Mouse (Mus musculus) cerebellum, postnatal 25 days (tissue): ENCODE measurements around the gene Gpr35.
A peak's percentile ranks its signal among the peaks of the same experiment; 100 is the strongest.

Source experiments
- DNase-seq, 2 experiments: peaks; one replicate each; pipeline ENCODE4 v3.0.0; 2021; ENCODE audit warnings: mixed read lengths in 2 of 2

Gene Gpr35

DNA sequence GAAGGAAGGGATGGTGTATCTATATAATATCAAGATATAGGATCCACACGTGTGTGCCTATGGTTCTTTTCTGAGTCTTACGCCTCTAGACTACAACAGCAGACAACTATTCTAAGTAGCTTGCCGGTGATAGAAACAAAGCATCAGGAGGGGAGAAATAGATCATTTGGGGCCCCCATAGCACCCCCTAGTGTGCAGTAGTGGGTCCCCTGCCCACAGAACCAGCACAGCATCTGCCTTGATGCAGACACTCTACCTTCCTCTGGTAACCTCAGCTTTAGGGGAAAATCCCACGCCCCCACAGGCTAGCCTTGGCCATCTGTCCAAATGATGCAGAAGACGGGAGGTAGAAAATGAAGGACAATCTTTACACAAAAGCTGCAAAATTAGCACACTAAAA is 34.3 kb downstream of the Gpr35 start:
- DNase-seq, result no peak

DNA sequence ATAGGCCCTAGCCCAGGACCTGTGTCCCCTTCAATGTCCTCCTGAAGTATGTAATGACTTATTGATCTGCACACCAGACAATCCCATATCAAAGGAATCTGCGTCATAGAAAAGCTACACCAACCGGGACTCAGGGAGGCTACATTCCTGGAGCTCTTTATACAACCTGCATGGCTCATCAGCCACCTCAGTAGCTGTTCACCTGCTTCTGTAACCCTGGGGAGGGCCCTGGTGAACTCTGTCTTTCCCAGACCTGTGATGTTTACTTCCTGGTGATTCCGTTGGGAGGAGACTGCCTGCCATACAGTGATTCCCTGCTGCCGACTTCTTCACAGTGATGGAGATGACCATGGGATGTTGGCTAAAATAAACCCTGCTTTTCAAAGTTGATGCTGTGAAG is 38.2 kb downstream of the Gpr35 start:
- peak in 1 of 2 experiments; percentile 0 for DNase-seq

DNA sequence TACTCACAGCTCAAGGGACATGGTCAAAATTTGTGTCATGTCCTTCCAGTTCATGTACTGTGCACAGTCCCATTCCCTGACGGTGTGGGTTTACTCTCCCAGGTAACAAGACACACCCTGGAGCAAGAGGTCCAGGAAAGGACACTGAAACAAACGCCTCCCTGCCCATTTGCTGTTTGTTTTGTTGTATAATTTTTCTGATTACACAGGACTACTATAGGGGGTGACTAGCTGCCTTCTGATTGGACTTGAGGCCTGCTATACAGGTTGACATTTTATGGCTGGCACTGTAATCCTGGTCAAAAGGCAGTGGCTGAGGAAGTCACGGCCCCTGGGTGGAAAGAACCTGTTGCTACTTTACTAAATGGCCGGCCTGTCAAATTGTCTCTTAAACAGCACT is 39.2 kb downstream of the Gpr35 start:
- DNase-seq, result no peak

DNA sequence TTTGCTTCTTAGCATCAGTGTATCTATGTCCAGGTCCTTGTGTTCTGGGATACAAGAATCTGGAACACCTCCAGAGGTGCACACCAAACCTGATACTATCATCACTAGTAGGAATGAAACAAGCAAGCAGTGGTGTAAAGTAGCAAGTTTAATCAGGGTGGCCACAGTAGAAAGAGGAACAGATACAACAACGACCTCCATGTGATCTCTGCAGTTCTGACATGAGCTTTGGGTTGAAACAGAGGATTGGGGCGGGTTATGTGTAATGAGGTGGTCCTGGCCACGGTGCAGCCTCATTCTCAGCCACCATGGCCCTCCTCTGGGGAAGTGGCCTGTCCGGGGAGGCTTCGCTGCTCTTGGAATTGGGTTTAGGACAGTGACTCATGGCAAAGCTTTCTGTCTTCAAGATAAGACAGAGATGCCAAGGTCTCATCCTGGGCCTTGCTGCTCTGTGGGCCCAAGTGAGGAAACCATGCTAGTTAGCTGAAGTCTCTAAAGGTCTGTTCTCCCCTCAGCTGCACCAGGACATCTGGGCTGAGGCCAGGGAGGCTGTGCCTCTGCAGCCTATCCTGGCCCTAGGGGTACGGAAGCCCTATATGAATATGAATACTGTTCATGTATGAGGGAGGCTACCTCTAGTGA is 41.7 kb downstream of the Gpr35 start:
- DNase-seq, result no peak

DNA sequence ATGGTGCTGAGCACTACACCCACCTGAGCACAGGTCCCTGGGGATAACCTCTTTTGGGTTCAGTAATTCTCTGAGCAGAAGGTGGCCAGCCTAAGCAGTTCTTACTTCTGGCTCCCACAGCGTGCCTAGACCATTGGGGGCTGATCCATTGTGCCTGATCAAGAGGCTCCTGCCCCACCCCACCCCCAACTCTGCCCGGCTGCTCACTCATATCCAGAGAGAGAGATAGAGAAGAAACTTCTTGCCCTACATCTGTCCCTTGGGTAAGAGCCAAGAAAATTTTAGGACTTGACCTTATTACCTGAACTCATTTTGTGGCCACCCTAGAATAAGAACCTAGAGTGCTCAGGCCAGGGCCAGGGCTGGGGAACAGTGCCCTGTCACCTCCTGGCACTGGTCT is 42.2 kb downstream of the Gpr35 start:
- no peak for DNase-seq

DNA sequence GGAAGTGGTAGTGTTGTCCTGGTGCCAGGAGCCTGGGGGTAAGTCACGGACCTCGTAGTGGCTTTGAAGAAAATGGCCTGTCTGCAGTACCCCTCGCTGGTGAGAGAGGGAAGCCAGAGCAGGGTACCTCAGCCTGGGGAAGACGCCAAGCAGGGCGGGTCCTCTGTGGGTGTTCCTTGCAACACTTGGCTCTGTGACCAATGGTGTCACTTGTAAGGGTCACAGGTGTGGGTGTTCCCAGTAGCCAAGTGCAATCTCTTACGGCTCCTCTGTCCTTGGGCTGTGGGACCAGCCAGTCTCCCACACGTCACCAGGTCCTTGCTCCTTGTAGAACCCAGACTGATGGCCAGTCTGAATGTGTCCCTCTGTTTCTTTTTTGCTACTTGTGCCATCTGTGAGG is 55.4 kb downstream of the Gpr35 start, which contains the start of gene Aqp12:
Gene Aqp12 (plus strand): TSS at position 274 of the 400 bp plus-strand sequence.
- DNase-seq, result no peak

DNA sequence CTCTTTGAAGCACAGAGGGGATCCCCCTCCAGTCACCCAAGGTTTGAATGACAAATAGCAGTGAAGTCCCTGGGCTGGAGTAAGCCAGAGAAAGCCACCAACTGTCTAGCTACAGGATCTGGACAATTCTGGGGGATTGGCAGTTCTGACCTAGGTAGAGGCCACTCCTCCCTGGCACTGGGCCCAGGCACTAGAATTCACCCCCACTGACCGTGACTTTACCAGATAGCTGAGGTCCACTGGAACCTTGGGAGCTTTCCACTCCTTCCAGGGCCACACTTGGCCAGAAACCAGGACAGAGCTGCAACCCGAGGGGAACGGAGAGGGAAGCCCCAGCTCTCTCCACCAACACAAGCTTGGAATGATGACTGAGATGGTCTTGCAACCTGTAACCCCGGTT is 58.5 kb downstream of the Gpr35 start:
- no peak for DNase-seq

DNA sequence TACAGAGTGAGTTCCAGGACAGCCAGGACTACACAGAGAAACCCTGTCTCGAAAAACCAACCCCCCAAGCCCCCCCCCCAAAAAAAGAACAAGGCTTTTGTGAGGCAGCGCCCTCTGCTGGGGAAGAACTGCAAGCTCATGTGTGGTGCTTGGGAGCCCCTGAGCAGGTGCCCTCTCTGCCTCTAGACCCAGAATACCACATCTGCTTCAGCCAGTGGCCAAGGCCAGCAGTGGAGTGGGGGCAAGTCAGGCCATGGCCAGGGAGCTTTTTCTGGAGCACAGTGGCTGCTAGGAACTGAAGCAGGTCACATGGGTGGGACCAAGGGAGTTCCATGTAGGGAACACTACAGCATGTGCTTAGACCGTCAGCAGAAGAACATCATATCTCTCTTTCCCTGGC is 60.1 kb downstream of the Gpr35 start:
- DNase-seq, result peak in 1 of 2 experiments; percentile 54

DNA sequence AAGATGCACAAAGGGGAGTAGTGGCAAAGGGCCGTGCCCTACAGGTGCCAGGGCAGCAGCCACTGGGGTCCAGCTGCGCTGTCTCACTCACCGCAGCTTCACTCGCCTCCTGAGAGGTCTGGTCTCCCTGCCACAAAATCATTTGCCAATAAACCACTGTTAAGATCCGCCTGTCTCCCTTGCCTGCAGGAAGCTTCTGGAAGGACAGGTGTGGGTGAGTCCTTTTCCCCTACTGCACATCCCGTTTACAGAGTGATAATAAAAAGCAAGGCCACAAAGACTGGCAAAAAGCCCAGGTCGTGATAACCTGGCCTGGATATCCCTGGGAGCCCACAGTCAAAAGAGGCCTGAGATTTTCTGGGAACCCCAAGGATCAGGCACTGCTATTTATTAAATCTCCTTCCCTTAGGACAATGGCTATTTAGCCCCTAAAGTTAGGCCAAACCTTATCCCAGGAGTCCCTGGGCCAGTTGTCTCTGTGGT is 61.5 kb downstream of the Gpr35 start:
- DNase-seq, result no peak

DNA sequence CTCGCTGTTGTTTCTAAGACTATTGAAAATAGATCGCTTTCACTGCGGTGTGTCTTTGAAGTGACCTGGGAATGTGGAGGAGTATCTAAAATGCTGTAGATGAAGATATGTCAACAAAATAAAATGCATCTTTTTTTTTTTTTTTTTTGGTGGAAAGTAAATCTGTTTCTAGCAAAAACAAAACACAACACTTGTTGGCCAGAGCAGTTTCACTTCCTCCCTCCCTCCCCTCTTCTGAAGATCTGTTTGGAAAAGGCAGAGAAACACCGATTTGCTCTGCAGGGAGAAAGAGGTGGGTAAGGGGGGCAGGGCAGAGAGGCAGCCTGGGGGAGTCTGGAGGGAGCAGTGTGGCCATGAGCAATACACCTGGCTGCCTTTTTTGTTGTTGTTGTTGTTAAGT is 62.7 kb downstream of the Gpr35 start:
- no peak for DNase-seq

DNA sequence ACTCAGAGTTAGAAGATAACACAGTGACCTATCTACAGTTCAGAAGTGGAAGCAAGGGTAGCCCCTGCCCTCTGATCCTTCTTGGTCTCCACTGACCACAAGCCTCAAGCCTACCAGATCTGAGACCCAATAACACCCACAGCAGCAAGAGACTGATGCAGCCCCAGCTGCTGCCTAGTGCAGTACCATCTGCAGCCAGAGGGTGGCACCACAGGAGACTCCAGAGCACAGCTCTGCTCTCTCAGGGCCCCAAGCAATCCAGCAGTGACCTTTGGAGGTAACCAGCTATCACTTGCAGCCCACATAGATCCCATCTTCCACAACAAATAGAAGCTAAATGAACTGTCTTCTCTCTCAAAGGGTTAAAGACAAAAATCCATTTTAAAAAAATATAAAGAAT is 63.8 kb downstream of the Gpr35 start:
- peak; percentile 84 to 88 for DNase-seq

DNA sequence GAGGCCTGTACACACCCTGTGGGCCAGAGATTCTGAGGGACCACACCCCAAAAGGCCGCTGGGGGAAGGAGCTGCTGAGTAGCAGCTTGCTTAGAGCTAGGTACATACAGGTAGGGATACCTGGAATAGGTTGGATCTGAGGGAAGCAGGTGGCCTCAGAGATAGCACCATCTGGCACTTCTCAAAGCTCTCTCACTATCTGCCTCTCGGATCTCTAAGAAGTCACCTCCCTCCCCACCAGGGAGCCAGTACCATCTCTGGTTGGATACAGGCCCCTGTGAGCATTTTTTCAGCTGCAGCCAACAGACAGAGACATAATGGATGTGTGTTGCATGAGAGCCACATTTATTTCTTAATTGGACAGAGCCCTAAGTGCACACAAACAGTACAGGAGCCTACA is 64.5 kb downstream of the Gpr35 start:
- peak; percentile 62 for DNase-seq

DNA sequence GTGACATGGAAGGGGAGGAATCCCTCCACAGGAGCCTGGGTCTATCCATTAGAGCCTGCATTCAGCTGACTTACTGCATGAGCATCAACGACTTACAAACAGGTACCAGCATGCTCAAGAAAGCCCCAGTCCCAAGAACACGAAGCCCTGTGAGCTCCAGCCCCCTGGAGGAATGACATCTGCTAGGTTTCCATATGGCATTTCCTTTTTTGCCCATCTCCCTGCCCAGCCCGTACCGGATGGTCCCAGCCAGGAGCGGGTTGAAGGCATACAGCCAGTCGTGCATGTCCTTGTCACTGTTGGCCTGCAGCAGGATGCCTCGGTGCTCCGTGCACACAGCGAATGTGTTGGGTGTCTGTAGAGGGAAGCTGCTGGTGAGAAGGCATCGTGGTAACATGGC is 68.1 kb downstream of the Gpr35 start:
- DNase-seq, result peak; percentile 76 to 79

DNA sequence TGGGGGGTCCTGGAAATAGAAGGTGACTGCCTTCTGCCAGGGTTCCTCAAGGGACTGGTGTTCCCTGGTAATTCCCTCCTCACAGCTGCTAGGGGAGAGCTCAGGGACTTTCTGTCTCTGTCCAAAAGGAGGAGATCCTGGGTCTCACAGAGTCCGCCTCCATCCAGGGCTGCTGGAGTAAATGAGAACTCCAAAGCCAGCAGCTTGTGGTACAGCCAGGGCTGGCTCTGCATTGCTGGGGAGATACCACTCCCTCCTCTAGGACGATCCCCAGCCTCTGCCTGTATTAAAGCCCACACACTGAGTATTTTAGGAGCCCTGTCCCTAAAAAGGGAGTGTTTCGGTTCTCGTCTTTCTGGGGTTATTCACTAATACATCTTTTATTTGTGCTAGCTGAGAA is 69.9 kb downstream of the Gpr35 start:
- no peak for DNase-seq

DNA sequence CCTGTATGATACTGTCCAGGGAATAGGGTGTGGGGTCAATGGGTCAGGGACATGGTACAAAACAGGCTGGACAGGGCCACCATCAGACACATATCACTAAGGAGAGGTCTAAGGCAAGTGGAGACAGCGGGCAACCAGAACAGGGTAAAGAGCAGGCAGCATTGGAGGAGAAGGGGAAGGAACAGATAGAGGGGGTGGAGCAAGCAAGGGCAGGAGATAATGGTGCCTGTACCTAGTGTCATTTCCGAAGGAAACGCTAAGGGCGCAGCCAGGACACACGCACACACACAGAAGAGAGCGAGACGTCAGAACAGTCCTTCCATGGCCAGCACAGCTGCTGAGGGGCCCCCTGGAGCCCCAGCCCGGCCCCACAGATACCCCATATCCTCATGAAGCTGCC is 75.9 kb downstream of the Gpr35 start:
- DNase-seq, result no peak

DNA sequence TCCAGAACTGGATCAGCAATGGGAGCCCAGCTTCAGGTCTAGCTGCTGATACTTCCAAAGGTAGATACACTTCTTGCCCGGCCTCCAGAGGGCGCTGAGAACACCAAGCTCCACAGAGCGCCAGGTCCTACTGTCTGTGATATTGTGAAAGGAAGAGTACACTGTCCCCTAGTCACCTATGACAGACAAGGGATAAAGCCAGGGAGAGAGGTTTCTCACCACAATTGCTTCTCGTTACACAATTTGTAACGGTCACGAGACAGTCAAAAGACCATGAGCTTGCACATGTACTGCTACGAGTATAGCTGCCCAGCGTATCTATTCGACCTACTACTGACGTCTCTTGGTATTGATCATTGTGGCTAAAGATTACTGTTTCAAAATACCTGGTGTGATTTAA is 78.7 kb downstream of the Gpr35 start:
- DNase-seq, result no peak

DNA sequence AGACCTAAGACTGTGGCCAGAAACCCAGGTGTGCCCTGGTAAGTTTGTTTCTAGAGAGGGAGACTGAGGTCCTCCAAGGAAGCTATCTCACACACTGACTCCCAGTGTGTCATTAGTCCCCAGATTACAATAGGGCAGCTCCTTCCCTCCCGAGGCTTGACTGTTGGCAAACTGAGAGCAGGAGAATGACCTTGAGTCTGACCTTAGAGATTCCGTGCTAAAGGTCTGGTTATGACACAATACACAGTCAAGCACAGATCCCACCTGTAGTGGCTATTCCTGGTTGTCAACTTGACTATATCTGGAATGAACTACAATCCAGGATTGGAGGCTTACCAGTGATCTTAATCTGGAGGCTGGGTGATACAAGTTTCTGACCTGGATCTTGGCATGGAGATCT is 79.4 kb downstream of the Gpr35 start:
- DNase-seq, result no peak

DNA sequence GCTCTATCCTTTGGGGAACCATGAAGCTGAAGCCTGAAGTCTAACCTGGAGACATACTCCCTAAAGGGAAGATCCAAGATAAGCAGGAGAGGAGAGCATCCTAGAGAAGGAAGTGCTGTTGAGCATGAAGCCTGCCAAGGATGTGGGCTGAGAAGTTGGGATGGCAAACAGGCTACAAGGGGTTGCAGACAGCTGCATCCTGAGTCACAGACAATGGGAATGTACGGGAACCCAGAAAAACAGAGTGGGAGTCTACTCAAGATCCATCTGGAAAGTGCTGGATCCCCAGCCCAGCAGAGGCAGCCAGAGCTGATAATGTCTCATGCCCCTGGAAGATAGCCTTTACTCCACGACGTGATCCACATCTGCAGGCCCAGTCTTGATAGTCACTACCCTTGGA is 80.5 kb downstream of the Gpr35 start:
- no peak for DNase-seq

DNA sequence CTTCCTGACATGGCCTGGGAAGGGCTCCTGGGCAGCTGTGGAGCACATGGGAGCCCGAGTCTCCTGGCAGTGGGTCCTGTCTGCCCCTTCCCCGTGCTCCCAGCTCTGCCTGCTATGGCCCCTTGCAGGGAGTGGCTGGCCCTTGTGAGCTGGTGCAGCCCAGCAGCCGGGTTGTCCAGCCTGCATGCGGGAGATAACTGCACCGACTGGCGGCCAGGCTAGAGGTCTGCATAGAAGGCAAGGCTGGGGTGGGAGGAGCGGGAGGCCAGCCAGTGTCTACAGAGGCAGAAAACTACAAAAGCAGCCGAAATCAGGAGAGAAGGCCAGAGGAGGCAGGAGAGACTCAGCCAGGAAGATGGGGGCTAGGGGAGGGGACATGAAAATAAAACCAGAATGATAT is 83.3 kb downstream of the Gpr35 start:
- no peak for DNase-seq

DNA sequence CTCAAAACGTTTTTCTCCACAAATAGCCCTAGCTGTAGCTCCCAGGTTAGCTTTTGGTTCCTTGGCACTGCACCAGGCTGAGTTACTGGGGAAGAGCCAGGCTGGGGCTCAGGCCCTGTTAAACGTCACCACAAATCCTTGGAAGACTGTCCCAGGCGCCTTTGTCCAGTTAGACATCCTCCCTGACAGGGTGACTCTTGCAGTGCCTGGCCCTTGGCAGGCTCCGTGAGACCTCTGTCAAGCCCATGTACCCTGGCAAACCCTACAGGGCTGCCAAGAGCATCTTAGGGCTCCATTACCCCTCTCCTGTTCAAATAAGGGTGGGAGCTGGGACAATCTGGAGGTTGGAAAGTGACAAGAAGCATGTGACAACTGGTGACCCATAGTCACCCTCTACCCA is 85.3 kb downstream of the Gpr35 start:
- DNase-seq, result no peak
